Mouse (Mus musculus) thymus, adult 2 months (tissue): Measurements from ENCODE around the gene Kif5c.

Experiments
- CTCF ChIP-seq: fragments of 200-500 bp; IDR thresholded peaks from 2 replicates; pipeline ENCODE4 v1.5.1; 2012; ENCODE audit warnings: mild to moderate bottlenecking, control low read depth, low read length, moderate library complexity, borderline replicate concordance; ENCODE audit not compliant: control insufficient read depth, poor library complexity, insufficient read depth; ENCODE audit errors: extremely low read depth
- POLR2A ChIP-seq: fragments of 200-500 bp; IDR thresholded peaks from 2 replicates; pipeline ENCODE4 v1.6.1; 2012; ENCODE audit warnings: mild to moderate bottlenecking, low read length, control low read depth, moderate library complexity; ENCODE audit not compliant: control insufficient read depth, poor library complexity, insufficient read depth; ENCODE audit errors: extremely low read depth

DNA sequence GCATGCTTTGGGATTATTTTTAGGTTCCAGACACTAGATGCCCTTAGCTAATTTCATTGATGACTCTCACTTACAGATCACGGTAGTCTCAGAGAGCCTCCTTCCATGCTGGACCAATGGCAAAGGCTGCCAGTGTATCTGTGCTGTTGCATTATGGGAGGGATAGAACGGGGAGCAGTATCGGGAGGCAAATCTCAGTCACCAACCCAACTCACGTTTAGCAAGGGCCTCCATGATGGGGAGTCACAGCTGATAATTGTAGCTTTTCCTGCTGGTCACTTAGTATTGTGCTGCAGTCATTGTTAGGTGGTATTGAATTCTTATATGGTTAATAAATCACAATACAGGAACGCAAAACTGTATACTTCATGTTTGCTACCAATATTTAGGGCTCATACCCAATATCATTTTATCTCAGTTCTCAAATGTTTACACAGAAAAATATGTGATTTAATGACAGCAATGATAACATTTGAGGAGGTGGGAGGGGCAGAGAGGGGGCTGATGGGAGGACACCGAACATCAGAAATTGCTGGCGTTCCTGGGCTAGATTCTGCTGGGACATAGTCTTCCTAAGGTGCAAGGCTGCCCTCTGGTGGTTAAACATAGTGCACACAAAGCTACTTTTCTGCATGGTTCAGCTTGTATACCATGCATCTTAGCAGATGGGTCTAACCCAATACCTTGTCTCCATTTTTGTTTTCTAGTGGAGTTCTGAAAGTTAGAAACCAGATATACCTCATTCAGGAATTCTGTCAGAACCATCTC is 115.1 kb downstream of the Kif5c start:
- TF ChIP-seq CTCF (no peak), POLR2A (no peak)
